Mouse (Mus musculus) adipose tissue, adult 10 weeks (tissue): Measurements from ENCODE around the gene Mrgprd. TPM values are rescaled to one million over a fixed set of nuclear protein-coding genes. Genes with fewer than 3 reads are reported as not detected.

Experiments
- polyA plus RNA-seq: library from polyadenylated mRNA; stranded (reverse); fragments of 350-450 nt; fragmentation: Illumina TruSeq; extraction: RNeasy Lipid Tissue Mini Kit (QIAGEN cat#74804); gene quantifications from one replicate; pipeline ENCODE4 v1.2.3, GENCODE M21; 2014; ENCODE audit warnings: low read depth, low replicate concordance

Gene Mrgprd
- not detected for polyA plus RNA-seq

DNA sequence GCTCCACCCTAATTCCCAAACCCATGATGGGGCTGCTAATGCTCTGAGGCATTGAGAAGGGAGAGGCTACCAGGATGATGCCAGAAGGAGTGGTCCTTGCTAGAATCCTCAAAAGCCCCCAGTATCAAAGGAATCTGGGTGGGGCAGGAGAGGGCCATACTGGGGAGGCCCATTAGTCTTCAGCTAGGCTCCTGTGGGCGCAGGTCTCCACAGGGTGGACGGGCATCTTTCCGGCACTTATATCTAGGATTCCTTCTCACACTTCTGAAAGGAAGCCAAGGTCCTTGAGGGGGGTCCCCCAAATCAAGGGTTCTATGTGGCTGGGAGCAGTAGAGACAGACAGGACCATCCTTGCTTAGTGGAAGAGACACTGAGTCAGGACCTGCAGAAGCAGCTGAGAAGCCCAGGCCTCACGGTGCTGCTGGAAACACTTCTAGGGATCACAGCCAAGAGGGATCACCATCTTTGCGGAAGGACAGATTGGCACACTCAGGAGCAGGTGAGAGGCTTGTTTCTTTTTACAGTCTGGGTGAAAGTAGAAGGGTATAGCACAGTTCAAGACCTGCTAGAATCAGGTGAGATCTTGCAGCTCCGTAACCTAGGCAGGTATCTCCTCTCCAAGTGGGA lies at the start of gene Mrgprd:
Gene Mrgprd, plus strand, starts transcription at position 51 of the 627 bp plus-strand sequence.

DNA sequence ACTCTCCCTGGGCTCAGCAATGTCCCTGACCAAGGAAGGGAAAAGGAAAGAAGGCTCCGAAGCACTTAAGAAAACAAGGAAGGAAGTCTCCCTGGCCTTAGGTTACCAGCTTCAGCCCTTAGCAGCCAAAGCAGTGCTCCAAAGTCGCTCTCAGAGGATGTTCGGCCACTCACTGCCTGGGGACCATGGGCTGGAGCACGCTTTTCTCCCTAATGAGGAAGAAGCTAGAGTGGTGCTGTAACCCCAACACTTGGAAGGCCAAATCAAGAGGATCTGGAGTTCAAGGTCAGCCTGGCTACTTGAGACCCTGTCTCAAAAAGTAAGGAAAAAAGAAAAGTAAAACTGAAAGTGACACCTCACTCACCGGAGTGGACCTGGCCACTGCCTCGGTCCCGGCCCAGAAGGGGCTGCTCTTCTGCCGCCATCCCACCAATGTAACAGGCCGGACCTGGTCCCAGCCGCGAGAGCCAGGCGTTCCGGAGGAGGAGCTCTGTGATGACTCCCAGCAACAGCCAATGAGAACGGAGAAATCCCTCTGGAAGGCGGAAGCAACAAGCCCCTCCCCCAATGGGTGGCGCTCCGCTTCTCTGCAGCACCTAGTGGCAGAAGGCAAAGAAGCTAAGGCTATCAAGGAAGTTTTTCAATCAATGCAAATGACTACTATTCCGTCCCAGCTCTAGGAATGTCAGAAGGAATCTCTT lies 31.0 kb upstream of the Mrgprd start, which contains the start of gene Tpcn2:
Gene Tpcn2, minus strand, starts transcription at position 525 of the 701 bp plus-strand sequence.

DNA sequence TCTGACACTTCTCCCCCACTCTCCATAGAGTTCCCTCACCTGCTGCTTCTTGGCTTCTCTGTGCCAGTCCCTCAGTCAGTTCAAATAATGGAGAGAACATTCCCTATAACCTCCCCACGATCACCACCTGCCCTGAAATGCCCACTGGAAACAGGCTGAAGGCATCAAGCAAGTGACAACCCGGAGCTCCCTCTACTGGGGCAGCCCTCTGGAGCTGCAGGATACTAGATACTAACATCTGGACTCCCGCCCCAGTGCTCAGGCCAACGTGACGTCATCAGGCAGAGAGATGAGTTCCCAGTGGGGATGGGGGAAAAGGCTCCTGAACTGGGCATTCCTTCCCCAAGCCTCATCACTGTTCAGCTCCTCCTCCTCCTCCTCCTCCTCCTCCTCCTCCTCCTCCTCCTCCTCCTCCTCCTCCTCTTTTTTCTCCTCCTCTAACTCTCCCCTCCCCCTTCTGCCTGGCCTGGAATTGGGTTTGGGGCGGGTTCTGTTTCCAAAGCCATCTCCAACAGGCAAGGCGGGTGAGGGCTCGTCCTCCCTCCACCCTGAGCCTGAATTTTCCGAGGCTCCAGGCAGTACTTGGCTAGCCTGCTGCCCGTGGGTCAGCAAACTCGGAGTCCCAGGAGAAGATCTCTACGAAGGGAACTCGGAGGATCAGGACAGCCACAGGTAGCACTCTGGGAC lies 14.2 kb upstream of the Mrgprd start, which contains the start of gene Mrgprf:
Gene Mrgprf, plus strand, starts transcription at position 508 of the 687 bp plus-strand sequence.

Other genes with a start within 250 kb of the Mrgprd start
- not detected for gene 1810010D01Rik, start 106.7 kb upstream of the Mrgprd start, polyA plus RNA-seq
- 9.5 TPM for gene Tpcn2, start 30.8 kb upstream of the Mrgprd start, polyA plus RNA-seq
- gene Mrgprf, start 14.0 kb upstream of the Mrgprd start, polyA plus RNA-seq, result 4.9 TPM